Mouse (Mus musculus) brain, embryonic 14.5 days (tissue): ENCODE measurements around the gene Wfdc8.

Experiments used
- CTCF ChIP-seq: fragments of 200-500 bp; IDR thresholded peaks from 2 replicates; pipeline ENCODE4 v1.5.1; 2012; ENCODE audit warnings: inconsistent platforms, mild to moderate bottlenecking, moderate library complexity, borderline replicate concordance; ENCODE audit not compliant: insufficient read depth, insufficient read length; ENCODE audit errors: extremely low read depth
- POLR2A ChIP-seq: fragments of 200-500 bp; IDR thresholded peaks from 2 replicates; pipeline ENCODE4 v1.6.1; 2012; ENCODE audit warnings: mild to moderate bottlenecking, inconsistent platforms, borderline replicate concordance; ENCODE audit not compliant: poor library complexity, insufficient read depth, insufficient read length, severe bottlenecking; ENCODE audit errors: extremely low read depth

DNA sequence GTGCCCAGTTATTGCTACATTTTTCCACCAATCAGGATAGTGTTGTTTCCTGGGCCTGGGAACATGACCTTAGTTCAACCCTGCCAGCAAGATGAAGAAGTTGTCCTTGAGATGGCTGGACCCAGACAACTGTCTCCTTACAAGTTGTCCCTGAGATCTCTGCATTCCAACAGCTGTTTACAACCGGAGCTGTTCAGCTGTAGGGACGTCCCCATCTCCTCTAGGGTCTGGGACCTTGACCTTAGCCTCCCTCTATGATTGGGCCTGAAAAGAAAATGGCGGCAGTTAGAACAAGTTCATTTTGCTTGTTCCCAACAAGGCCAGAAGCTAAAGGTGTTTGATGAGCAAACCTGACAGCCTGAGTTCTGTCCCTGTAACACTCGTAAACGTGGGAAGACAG is 5.6 kb upstream of the Wfdc8 start:
- TF ChIP-seq CTCF, result no peak
- TF ChIP-seq POLR2A, result no peak
